Mouse (Mus musculus) kidney, postnatal 0 days (tissue): ENCODE measurements around the gene Serf2. TPM values are rescaled to one million over a fixed set of nuclear protein-coding genes. Genes with fewer than 3 reads are reported as not detected.
A peak's percentile ranks its signal among the peaks of the same experiment; 100 is the strongest.

Experiments used
- ATAC-seq: fragments of 200-750 bp; cut with Nextera tagmentation; replicated peaks from 2 replicates; pipeline ENCODE4 v1.8.0; 2017; ENCODE audit warnings: low read depth, moderate number of reproducible peaks, moderate TSS enrichment, moderate library complexity; ENCODE audit not compliant: low FRiP score
- DNase-seq: peaks from one replicate; pipeline ENCODE4 v3.0.0-alpha.2; 2016; ENCODE audit warnings: low spot score
- H3K27ac ChIP-seq: fragments of 300-500 bp; sonication (generic); 2 replicates; pipeline ENCODE4 v1.5.1; 2014; ENCODE audit warnings: mild to moderate bottlenecking
- H3K27me3 ChIP-seq: fragments of 300-500 bp; sonication (generic); 2 replicates; pipeline ENCODE4 v1.6.1; 2014; ENCODE audit warnings: low read length, mixed read lengths; ENCODE audit not compliant: insufficient read depth
- H3K36me3 ChIP-seq: fragments of 300-500 bp; sonication (generic); 2 replicates; pipeline ENCODE4 v1.6.1; 2014; ENCODE audit warnings: low read length, mixed read lengths; ENCODE audit not compliant: insufficient read depth
- H3K4me1 ChIP-seq: fragments of 300-500 bp; sonication (generic); replicated peaks from 2 replicates; pipeline ENCODE4 v1.6.1; 2014; ENCODE audit warnings: antibody characterized with exemption, low read length, mixed read lengths; ENCODE audit not compliant: insufficient read depth
- H3K4me2 ChIP-seq: fragments of 300-500 bp; sonication (generic); 2 replicates; pipeline ENCODE4 v1.6.1; 2014; ENCODE audit warnings: mild to moderate bottlenecking, low read length, moderate library complexity, mixed read lengths
- H3K4me3 ChIP-seq: fragments of 300-500 bp; sonication (generic); replicated peaks from 2 replicates; pipeline ENCODE4 v1.5.1; 2014; ENCODE audit warnings: low read depth, low read length
- H3K9ac ChIP-seq: fragments of 300-500 bp; sonication (generic); 2 replicates; pipeline ENCODE4 v1.6.1; 2014; ENCODE audit warnings: low read depth, low read length
- H3K9me3 ChIP-seq: fragments of 300-500 bp; sonication (generic); replicated peaks from 2 replicates; pipeline ENCODE4 v1.6.1; 2016; ENCODE audit warnings: low read length, inconsistent platforms, mixed read lengths
- CTCF ChIP-seq: IDR thresholded peaks from 2 replicates; pipeline ENCODE4 v1.5.1; 2016; ENCODE audit warnings: antibody characterized with exemption, low read depth, mild to moderate bottlenecking, moderate library complexity
- WGBS: fragments of 180-500 bp; shearing (Covaris S2); extraction: QIAGEN DNeasy Blood & Tissue Kit; methylation state at CpG from one replicate; pipeline ENCODE4 v1.1.7; 2014; 5-methylcytosine and 5-hydroxymethylcytosine counted together
- polyA plus RNA-seq: library from polyadenylated mRNA; unstranded; fragments of >200 nt; fragmentation: Nextera tagmentation; extraction: Ambion mirVana; gene quantifications from 2 replicates; pipeline ENCODE4 v1.2.1, GENCODE M21; 2015

Gene Serf2
- polyA plus RNA-seq, 1 experiment from 2014 or later, result 520 TPM

- Histone ChIP-seq H3K9me3 (no peaks in the 10 kb centered on the region), H3K9ac (peak overlapping the region; percentile 62), H3K27me3 (no peaks in the 10 kb centered on the region), H3K4me2 (peak overlapping the region; percentile 97), H3K36me3 (peaks cover 10% of the 10 kb centered on the region; the same call in 1 of the 2 replicates), H3K4me1 (peaks cover 16% of the 10 kb centered on the region), H3K4me3 (peak overlapping the region; percentile 41), H3K27ac (no peak overlapping the region)
- DNase-seq, result no peak
- 3% methylated on average over 8 of the region's 8 CpGs for WGBS
- ATAC-seq, result no peak
- TF ChIP-seq CTCF, result no peak
These were observed 6.0 kb upstream of the Serf2 start for GRCm38 (mm10) chr2:121443068-121443349.

GRCm38 (mm10) chr2:121444178-121444577 is 4.8 kb upstream of the Serf2 start, which contains the start of gene Ell3:
Ell3 (minus strand) TSS chr2:121444278.
- no peak for TF ChIP-seq CTCF
- H3K9ac ChIP-seq, result peak within 1 kb of the TSS; percentile 62
- no peaks in the 10 kb centered on the region for H3K27me3 ChIP-seq
- peaks cover 3% of the 10 kb centered on the region; the same call in 1 of the 2 replicates for H3K36me3 ChIP-seq
- WGBS, result 97% methylated on average over 1 of the region's 1 CpGs
- no peak for DNase-seq
- no peaks in the 10 kb centered on the region for H3K9me3 ChIP-seq
- no peak for ATAC-seq
- peak within 1 kb of the TSS; percentile 41; the same call in 1 of the 2 replicates for H3K4me3 ChIP-seq
- peaks cover 18% of the 10 kb centered on the region for H3K4me1 ChIP-seq
- H3K27ac ChIP-seq, result no peak within 1 kb of the TSS
- peak within 1 kb of the TSS; percentile 97 for H3K4me2 ChIP-seq

- ATAC-seq (no peak), DNase-seq (no peak)
- no peak overlapping the region for H3K4me3 ChIP-seq
- H3K27ac ChIP-seq, result no peak overlapping the region
- no peak for TF ChIP-seq CTCF
- H3K4me1 ChIP-seq, result peaks cover 18% of the 10 kb centered on the region
- no peaks in the 10 kb centered on the region for H3K36me3 ChIP-seq
- H3K4me2 ChIP-seq, result no peak overlapping the region
- H3K27me3 ChIP-seq, result no peaks in the 10 kb centered on the region
- no peak overlapping the region for H3K9ac ChIP-seq
- no peaks in the 10 kb centered on the region for H3K9me3 ChIP-seq
- WGBS, result 80% methylated on average over 3 of the region's 3 CpGs
These were observed 3.9 kb upstream of the Serf2 start for GRCm38 (mm10) chr2:121445117-121445516.

GRCm38 (mm10) chr2:121446506-121446905 is 2.5 kb upstream of the Serf2 start:
- Histone ChIP-seq H3K36me3 (no peaks in the 10 kb centered on the region), H3K9me3 (no peaks in the 10 kb centered on the region), H3K4me1 (peaks cover 21% of the 10 kb centered on the region), H3K4me3 (no peak overlapping the region), H3K9ac (no peak overlapping the region), H3K27ac (no peak overlapping the region), H3K27me3 (no peaks in the 10 kb centered on the region), H3K4me2 (no peak overlapping the region)
- 77% methylated on average over 4 of the region's 4 CpGs for WGBS
- ATAC-seq (no peak), DNase-seq (no peak)
- TF ChIP-seq CTCF, result no peak

GRCm38 (mm10) chr2:121447006-121447405 is 2.0 kb upstream of the Serf2 start:
- no peaks in the 10 kb centered on the region for H3K36me3 ChIP-seq
- H3K27me3 ChIP-seq, result no peaks in the 10 kb centered on the region
- 90% methylated on average over 3 of the region's 3 CpGs for WGBS
- DNase-seq (no peak), ATAC-seq (no peak)
- no peak overlapping the region for H3K4me2 ChIP-seq
- H3K4me1 ChIP-seq, result peaks cover 17% of the 10 kb centered on the region
- no peak for TF ChIP-seq CTCF
- H3K27ac ChIP-seq, result no peak overlapping the region
- no peak overlapping the region for H3K9ac ChIP-seq
- H3K9me3 ChIP-seq, result no peaks in the 10 kb centered on the region
- no peak overlapping the region for H3K4me3 ChIP-seq

- no peak for ATAC-seq
- peaks cover 5% of the 10 kb centered on the region; the same call in 1 of the 2 replicates for H3K36me3 ChIP-seq
These were observed 859 bp upstream of the Serf2 start for GRCm38 (mm10) chr2:121448136-121448535.

GRCm38 (mm10) chr2:121449545-121450011 is 583 bp downstream of the Serf2 start:
- WGBS, result under 1% methylated on average over 52 of the region's 54 CpGs
- Histone ChIP-seq H3K4me2 (peak overlapping the region; percentile 72), H3K9ac (peak overlapping the region; percentile 99), H3K36me3 (peaks cover 8% of the 10 kb centered on the region; the same call in 1 of the 2 replicates), H3K4me1 (peaks cover 9% of the 10 kb centered on the region; the same call in 1 of the 2 replicates), H3K27ac (peak overlapping the region; percentile 98), H3K27me3 (no peaks in the 10 kb centered on the region), H3K4me3 (peak overlapping the region; percentile 97), H3K9me3 (no peaks in the 10 kb centered on the region)
- DNase-seq (no peak), ATAC-seq (peak; percentile 30; the same call in 1 of the 2 replicates)
- no peak for TF ChIP-seq CTCF

More at GRCm38 (mm10) chr2:121448136-121448535, 859 bp upstream of the Serf2 start:
- H3K4me3 ChIP-seq, result peak overlapping the region; percentile 97
- H3K27me3 ChIP-seq, result no peaks in the 10 kb centered on the region
- peak; percentile 87 for DNase-seq
- WGBS, result 14% methylated on average over 9 of the region's 9 CpGs
- peak; percentile 54; the same call in 1 of the 2 replicates for TF ChIP-seq CTCF
- peak overlapping the region; percentile 95 for H3K27ac ChIP-seq
- peaks cover 9% of the 10 kb centered on the region; the same call in 1 of the 2 replicates for H3K4me1 ChIP-seq
- no peaks in the 10 kb centered on the region for H3K9me3 ChIP-seq
- peak overlapping the region; percentile 57; the same call in 1 of the 2 replicates for H3K9ac ChIP-seq
- H3K4me2 ChIP-seq, result peak overlapping the region; percentile 72
